Mouse (Mus musculus) bone marrow macrophage, adult 2 months (primary cell): ENCODE measurements around the gene Msmo1.

Source experiments
- CTCF ChIP-seq: IDR thresholded peaks from 2 replicates; pipeline ENCODE4 v1.5.1; 2012; ENCODE audit warnings: low read depth, mild to moderate bottlenecking, low read length, moderate library complexity
- POLR2A ChIP-seq: IDR thresholded peaks from 2 replicates; pipeline ENCODE4 v1.6.1; 2012; ENCODE audit warnings: mild to moderate bottlenecking, low read depth, low read length, borderline replicate concordance

- TF ChIP-seq POLR2A (no peak), CTCF (no peak)
These were observed 43.3 kb downstream of the Msmo1 start for GRCm38 (mm10) chr8:64690306-64690705.
